Mouse (Mus musculus) lung, embryonic 14.5 days (tissue): Measurements from ENCODE around the gene Hhat. TPM values are rescaled to one million over a fixed set of nuclear protein-coding genes. Genes with fewer than 3 reads are reported as not detected.

ENCODE experiments used
- ATAC-seq: fragments of 200-750 bp; cut with Nextera tagmentation; 2 replicates; pipeline ENCODE4 v1.8.0; 2017; ENCODE audit warnings: mild to moderate bottlenecking, moderate TSS enrichment, moderate library complexity; ENCODE audit not compliant: insufficient read depth
- DNase-seq: peaks from one replicate; pipeline ENCODE4 v3.0.0-alpha.2; 2015
- H3K27ac ChIP-seq: fragments of 300-500 bp; sonication (generic); 2 replicates; pipeline ENCODE4 v1.5.1; 2014; ENCODE audit warnings: low read depth, mild to moderate bottlenecking, moderate library complexity
- H3K27me3 ChIP-seq: fragments of 300-500 bp; sonication (generic); 2 replicates; pipeline ENCODE4 v1.6.1; 2014; ENCODE audit warnings: low read length, control low read depth; ENCODE audit not compliant: insufficient read depth
- H3K36me3 ChIP-seq: fragments of 300-500 bp; sonication (generic); 2 replicates; pipeline ENCODE4 v1.6.1; 2014; ENCODE audit warnings: control low read depth; ENCODE audit not compliant: insufficient read depth
- H3K4me1 ChIP-seq: fragments of 300-500 bp; sonication (generic); 2 replicates; pipeline ENCODE4 v1.6.1; 2014; ENCODE audit warnings: antibody characterized with exemption, control low read depth; ENCODE audit not compliant: insufficient read depth
- H3K4me2 ChIP-seq: fragments of 300-500 bp; sonication (generic); 2 replicates; pipeline ENCODE4 v1.6.1; 2014; ENCODE audit warnings: mild to moderate bottlenecking
- H3K4me3 ChIP-seq: fragments of 300-500 bp; sonication (generic); 2 replicates; pipeline ENCODE4 v1.5.1; 2014; ENCODE audit warnings: low read depth, low read length
- H3K9ac ChIP-seq: fragments of 300-500 bp; sonication (generic); 2 replicates; pipeline ENCODE4 v1.6.1; 2014
- H3K9me3 ChIP-seq: fragments of 300-500 bp; sonication (generic); 2 replicates; pipeline ENCODE4 v1.6.1; 2016; ENCODE audit warnings: low read depth, low read length, control low read depth
- CTCF ChIP-seq: IDR thresholded peaks from 2 replicates; pipeline ENCODE4 v1.5.1; 2016; ENCODE audit warnings: antibody characterized with exemption, low read depth
- WGBS: fragments of 180-500 bp; shearing (Covaris S2); extraction: QIAGEN DNeasy Blood & Tissue Kit; methylation state at CpG from one replicate; pipeline ENCODE4 v1.1.7; 2014; 5-methylcytosine and 5-hydroxymethylcytosine counted together
- polyA plus RNA-seq: library from polyadenylated mRNA; unstranded; fragments of >200 nt; fragmentation: Nextera tagmentation; extraction: Ambion mirVana; gene quantifications from 2 replicates; pipeline ENCODE4 v1.2.1, GENCODE M21; 2014

Gene Hhat
- polyA plus RNA-seq, 1 experiment from 2014 or later, result 12.8 TPM

DNA sequence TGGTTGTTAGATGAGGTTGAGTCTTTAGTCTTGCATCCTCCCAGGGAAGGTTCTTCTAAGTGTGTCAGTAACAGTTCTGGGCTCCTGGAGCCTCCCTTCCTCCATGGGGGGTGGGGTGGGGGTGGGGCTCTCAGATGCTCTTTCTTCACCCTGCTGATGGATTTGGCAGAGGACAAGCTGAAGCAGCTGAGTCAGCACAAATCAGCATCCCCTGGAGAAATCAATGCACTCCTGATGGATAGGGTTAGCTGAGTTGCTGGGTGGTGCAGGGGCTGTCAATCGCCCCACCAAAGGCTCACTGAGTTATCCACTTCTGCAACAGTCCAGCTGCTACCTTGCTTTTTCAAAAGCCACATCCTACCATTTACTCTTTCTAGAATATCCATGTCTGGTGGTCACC, 251.3 kb downstream of the Hhat start:
- ATAC-seq, result no peak

DNA sequence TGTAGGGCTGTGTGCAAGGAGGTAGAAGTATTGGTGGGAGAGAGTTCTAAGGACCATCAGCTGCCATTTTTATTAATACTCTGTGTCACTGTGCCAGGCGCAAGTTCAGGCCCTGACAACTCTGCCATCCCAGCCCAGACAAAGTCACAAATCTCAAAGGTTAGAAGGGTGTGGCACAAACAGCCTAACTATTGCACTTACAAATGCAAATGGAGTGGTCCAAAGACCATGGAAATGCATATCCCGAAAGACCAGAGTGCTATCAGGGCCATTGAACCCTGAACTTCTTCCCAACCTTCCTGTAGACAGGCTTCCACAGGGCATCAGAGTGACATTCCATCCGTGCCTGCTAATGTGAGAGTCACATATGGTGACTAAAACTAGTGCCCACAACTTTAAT, 255.7 kb downstream of the Hhat start:
- Histone ChIP-seq H3K9me3 (no peaks in the 10 kb centered on the region), H3K36me3 (no peaks in the 10 kb centered on the region), H3K9ac (no peak overlapping the region), H3K4me2 (no peak overlapping the region), H3K27ac (no peak overlapping the region), H3K27me3 (no peaks in the 10 kb centered on the region), H3K4me3 (no peak overlapping the region), H3K4me1 (no peaks in the 10 kb centered on the region)
- no peak for ATAC-seq
- DNase-seq, result no peak
- no peak for TF ChIP-seq CTCF
- WGBS, result 77% methylated on average over 3 of the region's 3 CpGs

More for the DNA sequence above, 251.3 kb downstream of the Hhat start:
- 81% methylated on average over 1 of the region's 1 CpGs for WGBS
- H3K9me3 ChIP-seq, result no peaks in the 10 kb centered on the region
- H3K9ac ChIP-seq, result no peak overlapping the region
- no peaks in the 10 kb centered on the region for H3K4me1 ChIP-seq
- DNase-seq, result no peak
- TF ChIP-seq CTCF, result no peak
- no peaks in the 10 kb centered on the region for H3K36me3 ChIP-seq
- H3K4me2 ChIP-seq, result no peak overlapping the region
- H3K27me3 ChIP-seq, result no peaks in the 10 kb centered on the region
- H3K4me3 ChIP-seq, result no peak overlapping the region
- no peak overlapping the region for H3K27ac ChIP-seq

DNA sequence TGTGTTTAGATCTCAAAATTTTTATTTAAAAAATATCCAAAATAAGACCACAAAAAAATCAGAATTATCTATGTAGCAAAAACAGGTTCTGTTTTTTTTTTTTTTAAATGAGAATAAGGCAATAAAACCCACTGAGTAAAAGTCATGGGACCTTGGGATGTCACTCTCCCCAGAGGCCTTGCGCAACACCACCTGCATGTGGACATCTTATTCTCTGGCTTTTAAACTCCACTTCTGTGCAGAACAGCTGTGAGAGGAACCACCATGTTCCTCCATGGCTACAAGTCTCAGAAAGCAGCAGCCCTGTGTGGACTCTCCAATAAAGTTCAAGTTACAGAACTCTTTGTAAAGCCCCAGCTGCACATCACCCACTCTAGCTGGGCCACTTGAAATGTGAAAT, 258.2 kb downstream of the Hhat start:
- 96% methylated on average over 1 of the region's 1 CpGs for WGBS
- H3K4me2 ChIP-seq, result no peak overlapping the region
- no peaks in the 10 kb centered on the region for H3K9me3 ChIP-seq
- H3K27me3 ChIP-seq, result no peaks in the 10 kb centered on the region
- H3K9ac ChIP-seq, result no peak overlapping the region
- no peak for ATAC-seq
- H3K4me3 ChIP-seq, result no peak overlapping the region
- H3K36me3 ChIP-seq, result no peaks in the 10 kb centered on the region
- DNase-seq, result no peak
- no peaks in the 10 kb centered on the region for H3K4me1 ChIP-seq
- TF ChIP-seq CTCF, result no peak
- H3K27ac ChIP-seq, result no peak overlapping the region

DNA sequence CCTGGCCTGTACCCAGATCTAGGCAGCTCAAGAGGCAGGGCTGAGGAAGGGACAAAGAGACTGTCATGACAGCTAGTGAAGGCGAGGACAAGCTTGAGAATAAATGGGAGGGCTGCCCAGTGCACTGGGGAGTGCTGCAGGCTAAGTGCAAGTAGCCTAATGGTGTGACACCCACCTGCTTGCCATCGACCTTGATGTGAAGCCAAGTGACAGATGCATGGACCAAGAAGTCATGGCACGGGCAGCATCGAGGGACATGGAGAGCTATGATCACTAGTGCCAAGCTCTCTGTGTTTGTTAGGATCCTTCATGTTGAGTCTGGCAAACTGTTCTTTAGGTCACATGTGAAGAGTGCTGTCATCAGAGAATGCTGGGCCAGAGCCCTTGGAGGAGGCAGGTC, 267.4 kb downstream of the Hhat start:
- no peak overlapping the region for H3K4me3 ChIP-seq
- H3K9me3 ChIP-seq, result no peaks in the 10 kb centered on the region
- H3K27ac ChIP-seq, result no peak overlapping the region
- H3K9ac ChIP-seq, result no peak overlapping the region
- no peak for DNase-seq
- no peak for TF ChIP-seq CTCF
- 80% methylated on average over 4 of the region's 4 CpGs for WGBS
- no peaks in the 10 kb centered on the region for H3K36me3 ChIP-seq
- H3K4me1 ChIP-seq, result no peaks in the 10 kb centered on the region
- no peak for ATAC-seq
- no peaks in the 10 kb centered on the region for H3K27me3 ChIP-seq
- no peak overlapping the region for H3K4me2 ChIP-seq

DNA sequence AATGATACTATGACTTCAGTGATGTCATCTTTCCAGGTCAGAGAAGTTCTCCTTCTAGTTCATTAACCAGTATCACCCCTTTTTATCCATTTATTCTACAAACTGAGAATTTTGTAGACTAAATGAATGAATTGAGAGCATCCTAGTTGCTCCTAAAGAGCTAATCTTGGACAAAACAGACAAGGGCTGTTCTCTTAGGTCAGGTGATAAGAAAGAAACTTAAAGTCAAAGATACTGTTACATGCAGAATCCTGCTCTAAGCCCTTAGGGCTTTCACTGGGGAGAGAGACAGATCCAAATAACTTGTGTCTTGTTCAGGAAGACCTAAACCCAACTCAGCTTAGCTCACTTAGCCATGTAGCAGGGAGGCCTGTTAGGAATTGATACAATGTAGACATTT, 268.2 kb downstream of the Hhat start:
- H3K36me3 ChIP-seq, result no peaks in the 10 kb centered on the region
- no peaks in the 10 kb centered on the region for H3K4me1 ChIP-seq
- no peak overlapping the region for H3K27ac ChIP-seq
- no peak overlapping the region for H3K4me2 ChIP-seq
- no peaks in the 10 kb centered on the region for H3K27me3 ChIP-seq
- ATAC-seq (no peak), DNase-seq (no peak)
- H3K9me3 ChIP-seq, result no peaks in the 10 kb centered on the region
- H3K9ac ChIP-seq, result no peak overlapping the region
- no peak overlapping the region for H3K4me3 ChIP-seq
- no peak for TF ChIP-seq CTCF

DNA sequence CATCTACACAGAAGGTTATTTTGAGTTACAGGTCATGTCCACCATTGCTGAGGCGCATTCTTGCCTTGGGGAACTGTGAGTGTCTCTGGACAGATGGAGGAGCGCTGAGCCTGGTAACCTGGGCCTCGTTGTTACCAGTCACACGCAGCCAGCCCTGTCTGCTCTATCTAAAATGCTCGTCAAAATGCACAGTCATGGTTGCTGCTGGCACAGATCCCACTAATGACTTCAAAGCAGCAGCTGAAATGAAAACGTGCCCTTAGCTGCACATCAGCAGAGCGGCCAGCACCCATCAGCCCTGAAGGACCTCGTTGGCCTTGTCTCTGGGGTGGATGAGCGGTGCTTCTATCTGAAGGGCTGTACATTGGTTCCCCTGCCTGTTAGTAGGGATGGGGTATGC, 269.0 kb downstream of the Hhat start:
- H3K4me1 ChIP-seq, result no peaks in the 10 kb centered on the region
- no peaks in the 10 kb centered on the region for H3K27me3 ChIP-seq
- no peak overlapping the region for H3K4me2 ChIP-seq
- no peak overlapping the region for H3K27ac ChIP-seq
- WGBS, result 68% methylated on average over 9 of the region's 9 CpGs
- H3K9me3 ChIP-seq, result no peaks in the 10 kb centered on the region
- H3K36me3 ChIP-seq, result no peaks in the 10 kb centered on the region
- peak; percentile 38 for DNase-seq
- no peak for ATAC-seq
- TF ChIP-seq CTCF, result no peak
- H3K4me3 ChIP-seq, result no peak overlapping the region
- no peak overlapping the region for H3K9ac ChIP-seq

DNA sequence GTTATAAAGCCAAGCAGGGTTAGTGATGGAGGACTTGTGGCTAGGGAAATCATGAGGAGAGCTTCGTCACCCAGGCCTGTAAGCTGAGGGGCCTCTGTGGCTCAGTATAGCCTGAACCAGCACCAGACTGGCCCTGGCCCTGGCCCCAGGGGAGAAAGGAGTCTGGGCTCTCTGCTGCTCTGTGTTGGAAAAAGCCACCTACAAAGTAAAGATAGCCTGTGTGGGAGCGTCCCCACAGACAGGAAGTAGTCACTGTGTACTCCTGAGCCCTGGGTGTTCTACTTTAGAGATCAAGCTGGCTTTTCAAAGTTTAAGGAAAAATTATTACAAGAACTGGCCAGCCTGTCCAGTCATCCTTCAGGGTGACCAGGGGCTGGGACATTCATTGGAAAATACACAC, 273.5 kb downstream of the Hhat start:
- no peak for TF ChIP-seq CTCF
- no peak for ATAC-seq

More for the DNA sequence above, 273.5 kb downstream of the Hhat start:
- no peak overlapping the region for H3K27ac ChIP-seq
- no peak for DNase-seq
- H3K27me3 ChIP-seq, result no peaks in the 10 kb centered on the region
- H3K4me1 ChIP-seq, result no peaks in the 10 kb centered on the region
- no peak overlapping the region for H3K4me3 ChIP-seq
- no peak overlapping the region for H3K4me2 ChIP-seq
- H3K9me3 ChIP-seq, result no peaks in the 10 kb centered on the region
- H3K36me3 ChIP-seq, result no peaks in the 10 kb centered on the region
- no peak overlapping the region for H3K9ac ChIP-seq
- WGBS, result 53% methylated on average over 2 of the region's 2 CpGs
